Mouse (Mus musculus) kidney, postnatal 0 days (tissue): ENCODE measurements around the gene Gatb. TPM values are rescaled to one million over a fixed set of nuclear protein-coding genes. Genes with fewer than 3 reads are reported as not detected.

Source experiments
- ATAC-seq: fragments of 200-750 bp; cut with Nextera tagmentation; replicated peaks from 2 replicates; pipeline ENCODE4 v1.8.0; 2017; ENCODE audit warnings: low read depth, moderate number of reproducible peaks, moderate TSS enrichment, moderate library complexity; ENCODE audit not compliant: low FRiP score
- DNase-seq: peaks from one replicate; pipeline ENCODE4 v3.0.0-alpha.2; 2016; ENCODE audit warnings: low spot score
- H3K27ac ChIP-seq: fragments of 300-500 bp; sonication (generic); 2 replicates; pipeline ENCODE4 v1.5.1; 2014; ENCODE audit warnings: mild to moderate bottlenecking
- H3K27me3 ChIP-seq: fragments of 300-500 bp; sonication (generic); 2 replicates; pipeline ENCODE4 v1.6.1; 2014; ENCODE audit warnings: low read length, mixed read lengths; ENCODE audit not compliant: insufficient read depth
- H3K36me3 ChIP-seq: fragments of 300-500 bp; sonication (generic); 2 replicates; pipeline ENCODE4 v1.6.1; 2014; ENCODE audit warnings: low read length, mixed read lengths; ENCODE audit not compliant: insufficient read depth
- H3K4me1 ChIP-seq: fragments of 300-500 bp; sonication (generic); replicated peaks from 2 replicates; pipeline ENCODE4 v1.6.1; 2014; ENCODE audit warnings: antibody characterized with exemption, low read length, mixed read lengths; ENCODE audit not compliant: insufficient read depth
- H3K4me2 ChIP-seq: fragments of 300-500 bp; sonication (generic); 2 replicates; pipeline ENCODE4 v1.6.1; 2014; ENCODE audit warnings: mild to moderate bottlenecking, low read length, moderate library complexity, mixed read lengths
- H3K4me3 ChIP-seq: fragments of 300-500 bp; sonication (generic); replicated peaks from 2 replicates; pipeline ENCODE4 v1.5.1; 2014; ENCODE audit warnings: low read depth, low read length
- H3K9ac ChIP-seq: fragments of 300-500 bp; sonication (generic); 2 replicates; pipeline ENCODE4 v1.6.1; 2014; ENCODE audit warnings: low read depth, low read length
- H3K9me3 ChIP-seq: fragments of 300-500 bp; sonication (generic); replicated peaks from 2 replicates; pipeline ENCODE4 v1.6.1; 2016; ENCODE audit warnings: low read length, inconsistent platforms, mixed read lengths
- CTCF ChIP-seq: IDR thresholded peaks from 2 replicates; pipeline ENCODE4 v1.5.1; 2016; ENCODE audit warnings: antibody characterized with exemption, low read depth, mild to moderate bottlenecking, moderate library complexity
- WGBS: fragments of 180-500 bp; shearing (Covaris S2); extraction: QIAGEN DNeasy Blood & Tissue Kit; methylation state at CpG from one replicate; pipeline ENCODE4 v1.1.7; 2014; 5-methylcytosine and 5-hydroxymethylcytosine counted together
- polyA plus RNA-seq: library from polyadenylated mRNA; unstranded; fragments of >200 nt; fragmentation: Nextera tagmentation; extraction: Ambion mirVana; gene quantifications from 2 replicates; pipeline ENCODE4 v1.2.1, GENCODE M21; 2015

Gene Gatb
- polyA plus RNA-seq, 1 experiment from 2014 or later, result 19.7 TPM

DNA sequence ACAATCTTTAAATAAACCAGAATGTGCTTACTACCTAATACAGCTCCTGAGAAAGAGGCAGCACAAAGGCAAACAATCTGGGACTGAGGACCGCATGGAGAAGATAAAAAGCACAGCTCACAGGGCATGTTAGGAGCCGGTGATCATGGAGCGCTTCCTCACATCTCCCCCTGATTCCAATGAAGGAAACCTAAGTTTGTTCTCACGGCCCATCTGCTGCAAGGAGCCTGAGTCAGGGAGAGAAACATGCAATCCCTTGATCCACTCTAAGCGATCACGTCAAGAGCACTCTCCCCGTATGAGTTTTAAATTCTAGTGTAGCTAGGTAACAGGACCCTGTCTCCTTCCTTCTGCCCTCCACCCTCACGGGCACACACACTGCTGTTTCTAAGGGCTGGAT is 103.2 kb downstream of the Gatb start:
- ATAC-seq, result no peak
- H3K27me3 ChIP-seq, result no peaks in the 10 kb centered on the region

DNA sequence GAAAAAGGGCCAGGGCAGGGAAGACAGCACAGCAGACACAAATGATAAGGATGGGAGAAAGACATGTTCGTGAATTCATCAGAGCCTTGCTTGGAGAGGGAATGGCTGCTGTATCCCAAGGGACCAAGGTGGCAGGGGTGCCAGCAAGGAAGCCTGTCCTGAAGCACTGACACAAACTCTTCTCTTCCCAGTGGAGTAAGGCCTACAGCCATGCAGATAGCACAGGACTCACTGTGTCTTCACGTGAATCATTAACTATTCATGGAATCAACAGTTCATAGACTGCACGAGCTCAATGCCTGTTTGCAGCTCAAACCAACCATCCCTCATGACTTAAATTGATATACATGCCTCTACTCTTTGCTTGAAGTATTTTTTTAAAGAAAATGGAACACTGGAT is 104.0 kb downstream of the Gatb start:
- Histone ChIP-seq H3K36me3 (no peaks in the 10 kb centered on the region), H3K27ac (no peak overlapping the region), H3K4me2 (no peak overlapping the region), H3K9ac (no peak overlapping the region), H3K4me3 (no peak overlapping the region), H3K27me3 (no peaks in the 10 kb centered on the region), H3K9me3 (no peaks in the 10 kb centered on the region), H3K4me1 (no peaks in the 10 kb centered on the region)
- 73% methylated on average over 3 of the region's 3 CpGs for WGBS
- TF ChIP-seq CTCF, result no peak
- no peak for DNase-seq
- ATAC-seq, result no peak

More for the DNA sequence above, 103.2 kb downstream of the Gatb start:
- H3K4me1 ChIP-seq, result no peaks in the 10 kb centered on the region
- H3K4me3 ChIP-seq, result no peak overlapping the region
- 79% methylated on average over 8 of the region's 8 CpGs for WGBS
- H3K27ac ChIP-seq, result no peak overlapping the region
- no peaks in the 10 kb centered on the region for H3K9me3 ChIP-seq
- H3K4me2 ChIP-seq, result no peak overlapping the region
- H3K36me3 ChIP-seq, result no peaks in the 10 kb centered on the region
- DNase-seq, result no peak
- TF ChIP-seq CTCF, result no peak
- H3K9ac ChIP-seq, result no peak overlapping the region

DNA sequence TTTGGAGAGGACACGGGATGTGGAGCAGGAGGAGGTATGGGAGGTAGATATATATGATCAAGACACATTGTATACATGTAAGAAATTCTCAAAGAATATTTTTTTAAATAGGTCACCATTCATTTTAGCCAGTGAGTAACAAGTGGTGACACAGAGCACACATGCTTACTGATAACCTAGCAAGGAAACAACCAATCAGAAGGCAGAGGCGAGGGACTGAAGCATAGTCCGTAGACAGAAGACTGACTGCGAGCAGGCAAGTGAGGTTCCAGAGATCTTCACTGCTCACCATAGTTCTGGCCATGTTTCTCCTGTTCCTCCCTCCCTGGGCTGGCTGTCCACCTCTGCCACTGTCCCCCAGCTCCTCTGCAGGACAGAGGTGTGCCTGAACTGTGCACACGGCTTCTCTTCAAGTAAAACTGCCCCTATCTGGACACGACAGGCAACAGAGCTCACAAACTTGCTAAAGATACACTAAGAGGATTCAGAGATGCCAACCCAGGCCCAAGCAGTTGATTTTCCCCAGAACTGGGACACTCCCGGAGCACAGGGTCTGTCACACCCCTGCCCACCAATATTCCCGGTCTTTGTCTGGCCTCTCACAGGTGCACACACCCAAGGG is 105.5 kb downstream of the Gatb start:
- TF ChIP-seq CTCF, result no peak
- H3K4me1 ChIP-seq, result no peaks in the 10 kb centered on the region
- DNase-seq (no peak), ATAC-seq (no peak)
- H3K9ac ChIP-seq, result no peak overlapping the region
- no peak overlapping the region for H3K4me2 ChIP-seq
- no peak overlapping the region for H3K4me3 ChIP-seq
- WGBS, result 86% methylated on average over 8 of the region's 8 CpGs
- H3K27me3 ChIP-seq, result no peaks in the 10 kb centered on the region
- H3K27ac ChIP-seq, result no peak overlapping the region
- no peaks in the 10 kb centered on the region for H3K9me3 ChIP-seq
- no peaks in the 10 kb centered on the region for H3K36me3 ChIP-seq

DNA sequence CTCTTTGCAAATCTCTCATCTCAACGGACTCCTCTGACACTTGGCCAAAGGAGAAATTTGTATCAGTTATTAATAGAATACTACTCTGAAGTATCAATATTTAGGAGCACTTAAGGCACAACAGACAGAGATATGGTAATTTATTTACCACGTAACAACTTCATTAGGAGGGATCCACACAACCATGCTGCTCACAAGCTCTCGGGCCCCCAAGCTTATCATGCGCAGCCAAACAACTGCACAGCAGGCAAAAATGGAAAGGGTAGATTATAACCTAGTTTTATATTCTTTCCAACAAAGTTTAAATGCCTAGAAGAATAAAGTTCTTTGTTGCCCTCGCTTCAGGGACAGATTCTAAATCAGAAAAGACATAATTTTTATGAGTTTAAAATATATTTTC is 106.0 kb downstream of the Gatb start:
- DNase-seq, result no peak
- H3K36me3 ChIP-seq, result no peaks in the 10 kb centered on the region
- no peaks in the 10 kb centered on the region for H3K9me3 ChIP-seq
- H3K4me1 ChIP-seq, result no peaks in the 10 kb centered on the region
- H3K4me3 ChIP-seq, result no peak overlapping the region
- H3K27ac ChIP-seq, result no peak overlapping the region
- ATAC-seq, result no peak
- H3K9ac ChIP-seq, result no peak overlapping the region
- no peaks in the 10 kb centered on the region for H3K27me3 ChIP-seq
- TF ChIP-seq CTCF, result no peak
- 89% methylated on average over 5 of the region's 5 CpGs for WGBS
- H3K4me2 ChIP-seq, result no peak overlapping the region

DNA sequence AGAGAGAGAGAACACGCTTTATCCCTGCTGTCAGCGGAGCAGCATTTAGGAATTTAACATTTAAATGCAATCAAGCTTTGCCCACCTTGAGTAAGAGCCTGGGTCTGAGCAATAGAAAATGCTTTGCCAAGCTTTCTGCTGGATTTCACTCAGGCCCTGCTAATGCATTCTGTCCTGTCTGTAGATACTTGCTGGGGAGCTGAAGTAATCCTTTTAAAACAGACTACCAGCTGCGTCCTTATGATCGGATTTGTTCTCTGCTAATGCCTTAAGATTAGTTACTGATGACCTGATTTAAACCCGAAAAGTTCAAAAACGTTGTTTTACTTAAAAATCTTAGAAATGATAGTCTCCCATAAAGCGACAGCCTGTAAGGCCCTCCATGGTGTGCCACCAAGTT is 107.2 kb downstream of the Gatb start:
- no peaks in the 10 kb centered on the region for H3K4me1 ChIP-seq
- no peak for ATAC-seq
- H3K4me3 ChIP-seq, result no peak overlapping the region
- no peaks in the 10 kb centered on the region for H3K9me3 ChIP-seq
- H3K27ac ChIP-seq, result no peak overlapping the region
- 90% methylated on average over 7 of the region's 7 CpGs for WGBS
- H3K9ac ChIP-seq, result no peak overlapping the region
- no peak for TF ChIP-seq CTCF
- no peaks in the 10 kb centered on the region for H3K36me3 ChIP-seq
- no peaks in the 10 kb centered on the region for H3K27me3 ChIP-seq
- DNase-seq, result no peak
- H3K4me2 ChIP-seq, result no peak overlapping the region

DNA sequence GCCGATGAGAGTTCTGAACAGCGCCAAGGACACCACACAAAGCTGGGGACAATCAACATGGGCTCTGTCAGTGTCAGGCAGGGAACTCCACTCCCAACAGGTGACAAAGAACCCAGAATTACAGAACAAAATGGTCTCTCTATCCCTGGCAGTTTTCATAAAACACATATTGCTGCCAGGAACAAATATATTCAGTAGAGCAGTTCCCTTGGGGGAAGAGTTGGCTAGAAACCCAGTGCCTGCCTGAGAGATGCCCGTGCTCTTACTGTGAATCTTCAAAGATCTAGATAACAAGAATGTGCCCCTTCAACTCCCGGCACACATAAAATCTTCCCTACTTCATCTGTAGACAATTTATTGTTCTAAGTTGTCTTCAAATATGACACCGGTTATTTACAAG is 109.7 kb downstream of the Gatb start:
- 89% methylated on average over 5 of the region's 5 CpGs for WGBS
- Histone ChIP-seq H3K27me3 (no peaks in the 10 kb centered on the region), H3K4me1 (no peaks in the 10 kb centered on the region), H3K9ac (no peak overlapping the region), H3K4me2 (no peak overlapping the region), H3K36me3 (no peaks in the 10 kb centered on the region), H3K9me3 (no peaks in the 10 kb centered on the region), H3K27ac (no peak overlapping the region), H3K4me3 (no peak overlapping the region)
- no peak for TF ChIP-seq CTCF
- ATAC-seq (no peak), DNase-seq (no peak)

DNA sequence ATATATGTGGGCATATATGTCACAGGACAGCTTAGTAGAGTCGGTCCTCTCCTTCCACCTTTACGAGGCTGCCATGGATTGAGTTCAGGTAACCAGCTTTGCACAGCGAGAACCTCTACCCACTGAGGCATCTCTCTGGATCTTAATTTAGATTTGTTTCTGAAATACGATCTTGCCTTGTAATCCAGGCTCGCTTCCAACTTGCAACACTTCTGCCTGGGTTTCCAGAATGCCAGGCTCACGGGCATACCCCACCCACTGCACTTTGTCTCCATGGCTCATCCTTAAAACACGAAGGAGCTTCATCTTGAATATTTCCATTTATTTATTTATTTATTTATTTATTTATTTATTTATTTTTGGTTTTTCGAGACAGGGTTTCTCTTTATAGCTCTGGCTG is 111.4 kb downstream of the Gatb start:
- 82% methylated on average over 8 of the region's 8 CpGs for WGBS
- H3K27me3 ChIP-seq, result no peaks in the 10 kb centered on the region

More for the DNA sequence above, 111.4 kb downstream of the Gatb start:
- Histone ChIP-seq H3K27ac (no peak overlapping the region), H3K4me1 (no peaks in the 10 kb centered on the region), H3K9ac (no peak overlapping the region), H3K4me3 (no peak overlapping the region), H3K9me3 (no peaks in the 10 kb centered on the region), H3K36me3 (no peaks in the 10 kb centered on the region), H3K4me2 (no peak overlapping the region)
- ATAC-seq (no peak), DNase-seq (no peak)
- TF ChIP-seq CTCF, result no peak
